Mouse (Mus musculus) erythroblast, embryonic 14.5 days (primary cell): Measurements from ENCODE around the gene Ugt2b1. TPM values are rescaled to one million over a fixed set of nuclear protein-coding genes. Genes with fewer than 3 reads are reported as not detected.
"Not testable (repeated sequence)": the region's sequence is repeated elsewhere in the genome, so short reads cannot be mapped to it uniquely, and the experiment has no call there.

ENCODE experiments used
- H3K27me3 ChIP-seq: 2 replicates; pipeline ENCODE4 v1.6.1; 2012; ENCODE audit warnings: inconsistent platforms; ENCODE audit not compliant: control insufficient read depth
- H3K36me3 ChIP-seq: 2 replicates; pipeline ENCODE4 v1.6.1; 2012; ENCODE audit warnings: mild to moderate bottlenecking, inconsistent platforms; ENCODE audit not compliant: control insufficient read depth
- H3K4me1 ChIP-seq: 2 replicates; pipeline ENCODE4 v1.6.1; 2012; ENCODE audit warnings: inconsistent platforms; ENCODE audit not compliant: control insufficient read depth
- H3K4me3 ChIP-seq: replicated peaks from 2 replicates; pipeline ENCODE3; 2012; ENCODE audit warnings: moderate library complexity, mild to moderate bottlenecking, inconsistent platforms
- H3K9me3 ChIP-seq: 2 replicates; pipeline ENCODE4 v1.6.1; 2012; ENCODE audit warnings: low read length, inconsistent platforms, mixed read lengths; ENCODE audit not compliant: control insufficient read depth
- GATA1 ChIP-seq: IDR thresholded peaks from 2 replicates; pipeline ENCODE4 v1.6.1; 2012; ENCODE audit warnings: low read length, inconsistent platforms, mixed read lengths
- TAL1 ChIP-seq: IDR thresholded peaks from 3 replicates; pipeline ENCODE4 v1.6.1; 2012; ENCODE audit warnings: low read length, inconsistent platforms, mixed read lengths
- polyA plus RNA-seq: library from polyadenylated mRNA; stranded (reverse); fragments of >175 nt; gene quantifications from 2 replicates; pipeline ENCODE4 v1.2.3, GENCODE M21; 2012

Gene Ugt2b1
- not detected in 2 replicates for polyA plus RNA-seq

DNA sequence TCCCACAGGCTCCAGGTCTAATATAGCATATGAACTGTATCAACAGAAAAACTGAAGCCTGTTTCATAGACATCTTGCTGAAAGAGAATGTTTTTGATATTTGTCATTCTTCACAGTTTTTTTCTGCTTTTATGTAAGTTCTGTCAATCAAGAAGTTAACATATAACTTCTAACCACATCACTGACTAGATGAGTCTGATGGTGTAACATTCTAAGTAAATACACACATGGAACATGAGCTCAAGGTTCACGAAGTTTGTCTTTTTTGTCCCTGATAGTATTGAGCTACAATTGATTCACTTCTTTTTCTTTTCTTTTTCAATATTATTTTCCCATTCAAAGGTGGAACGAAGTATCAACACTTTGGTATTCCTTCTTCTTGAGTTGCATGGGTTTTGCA lies at the start of gene Ugt2b1:
Gene Ugt2b1 (minus strand): TSS at position 105 of the 400 bp plus-strand sequence.
- Histone ChIP-seq H3K9me3 (no peaks in the 10 kb centered on the region; the same call in 1 of the 2 replicates), H3K36me3 (no peaks in the 10 kb centered on the region), H3K4me3 (no peak within 1 kb of the TSS), H3K27me3 (no peaks in the 10 kb centered on the region), H3K4me1 (no peaks in the 10 kb centered on the region)
- TF ChIP-seq TAL1 (no peak), GATA1 (no peak)

GRCm38 (mm10) chr5:86967271-86967670 lies 40.9 kb upstream of the Ugt2b1 start:
- not testable (repeated sequence) for H3K36me3 ChIP-seq, H3K4me3 ChIP-seq, H3K4me1 ChIP-seq, H3K27me3 ChIP-seq, H3K9me3 ChIP-seq

GRCm38 (mm10) chr5:86962849-86963248 lies 36.5 kb upstream of the Ugt2b1 start:
- not testable (repeated sequence) for H3K4me3 ChIP-seq, H3K36me3 ChIP-seq, H3K4me1 ChIP-seq, H3K9me3 ChIP-seq, H3K27me3 ChIP-seq

- TF ChIP-seq GATA1 (no peak), TAL1 (no peak)
- Histone ChIP-seq H3K9me3 (no peaks in the 10 kb centered on the region; the same call in 1 of the 2 replicates), H3K4me1 (no peaks in the 10 kb centered on the region), H3K4me3 (no peak overlapping the region), H3K27me3 (no peaks in the 10 kb centered on the region), H3K36me3 (no peaks in the 10 kb centered on the region)
Measured at GRCm38 (mm10) chr5:86961587-86962358, 35.4 kb upstream of the Ugt2b1 start.

GRCm38 (mm10) chr5:86960504-86960903 lies 34.2 kb upstream of the Ugt2b1 start:
- no peak overlapping the region for H3K4me3 ChIP-seq
- H3K9me3 ChIP-seq = no peaks in the 10 kb centered on the region; the same call in 1 of the 2 replicates
- TF ChIP-seq TAL1 = no peak
- TF ChIP-seq GATA1 = no peak
- no peaks in the 10 kb centered on the region for H3K27me3 ChIP-seq
- no peaks in the 10 kb centered on the region for H3K36me3 ChIP-seq
- no peaks in the 10 kb centered on the region for H3K4me1 ChIP-seq

DNA sequence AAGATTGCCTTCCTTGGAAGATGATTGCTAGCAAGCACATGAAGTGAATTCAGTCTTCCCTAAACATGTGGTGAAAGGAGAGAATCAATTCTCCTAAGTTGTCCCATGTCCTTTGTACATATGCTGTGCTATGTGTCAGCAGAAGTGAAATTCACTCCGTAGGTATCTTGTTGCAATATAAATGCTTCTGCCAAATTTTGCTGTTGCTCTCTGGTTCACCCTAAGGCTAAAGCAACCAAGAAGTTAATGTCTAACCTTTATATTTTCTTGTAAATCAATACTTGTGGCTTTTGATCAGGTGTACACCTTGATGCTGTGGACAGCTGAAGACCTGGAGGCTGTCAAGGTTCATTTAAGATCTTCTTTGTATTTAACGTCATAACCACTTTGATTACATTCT lies 15.8 kb upstream of the Ugt2b1 start:
- H3K9me3 ChIP-seq = peaks cover 6% of the 10 kb centered on the region; the same call in 1 of the 2 replicates
- TF ChIP-seq GATA1 (no peak), TAL1 (no peak)
- H3K4me1 ChIP-seq = no peaks in the 10 kb centered on the region
- H3K36me3 ChIP-seq = no peaks in the 10 kb centered on the region
- no peak overlapping the region for H3K4me3 ChIP-seq
- no peaks in the 10 kb centered on the region for H3K27me3 ChIP-seq

DNA sequence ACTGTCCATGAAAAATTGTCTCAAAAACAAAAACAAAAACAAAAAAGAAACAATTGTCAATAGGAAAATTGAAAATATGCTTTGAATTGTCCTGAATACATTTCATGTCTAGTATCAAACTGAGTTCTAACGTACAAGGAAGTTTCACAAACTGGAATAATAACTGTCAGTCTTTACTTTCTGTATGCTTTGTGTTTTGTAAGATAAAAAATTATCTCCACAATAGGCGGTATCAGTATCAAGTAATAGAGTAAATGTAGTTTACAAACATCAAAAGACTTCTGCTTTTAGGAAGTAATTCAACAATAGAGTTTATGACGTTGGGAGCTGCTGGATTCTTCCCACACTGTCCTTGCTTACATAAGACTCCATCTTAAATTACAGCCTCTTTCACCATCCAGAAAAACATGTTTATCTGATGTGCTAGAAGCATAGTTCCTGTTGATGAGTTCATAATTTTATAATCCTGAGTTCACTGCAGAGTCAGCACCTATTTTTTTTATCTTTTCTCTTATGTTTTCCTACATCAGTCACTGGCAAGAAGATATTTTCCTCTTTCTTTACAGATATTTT lies 5.6 kb downstream of the Ugt2b1 start:
- TF ChIP-seq TAL1 (no peak), GATA1 (no peak)
- Histone ChIP-seq H3K4me1 (no peaks in the 10 kb centered on the region), H3K9me3 (no peaks in the 10 kb centered on the region), H3K27me3 (no peaks in the 10 kb centered on the region), H3K36me3 (no peaks in the 10 kb centered on the region), H3K4me3 (no peak overlapping the region)

- no peaks in the 10 kb centered on the region for H3K4me1 ChIP-seq
- H3K9me3 ChIP-seq = no peaks in the 10 kb centered on the region
- H3K4me3 ChIP-seq = no peak overlapping the region
- H3K27me3 ChIP-seq = no peaks in the 10 kb centered on the region
- no peaks in the 10 kb centered on the region for H3K36me3 ChIP-seq
- no peak for TF ChIP-seq TAL1
- no peak for TF ChIP-seq GATA1
Measured at GRCm38 (mm10) chr5:86911357-86912099, 14.8 kb downstream of the Ugt2b1 start.

- TF ChIP-seq GATA1 (no peak), TAL1 (no peak)
- Histone ChIP-seq H3K4me1 (no peaks in the 10 kb centered on the region), H3K36me3 (no peaks in the 10 kb centered on the region), H3K27me3 (no peaks in the 10 kb centered on the region), H3K4me3 (no peak overlapping the region), H3K9me3 (no peaks in the 10 kb centered on the region)
Measured at GRCm38 (mm10) chr5:86910770-86911169, 15.6 kb downstream of the Ugt2b1 start.
